Mouse (Mus musculus) intestine, postnatal 0 days (tissue): ENCODE measurements around the gene Fitm2. TPM values are rescaled to one million over a fixed set of nuclear protein-coding genes. Genes with fewer than 3 reads are reported as not detected.

Source experiments
- ATAC-seq: fragments of 200-750 bp; cut with Nextera tagmentation; 2 replicates; pipeline ENCODE4 v1.8.0; 2017; ENCODE audit warnings: mild to moderate bottlenecking, moderate TSS enrichment, moderate library complexity
- H3K27ac ChIP-seq: fragments of 300-500 bp; sonication (generic); 2 replicates; pipeline ENCODE4 v1.5.1; 2014; ENCODE audit warnings: mild to moderate bottlenecking, low read depth, low read length, moderate library complexity
- H3K27me3 ChIP-seq: fragments of 300-500 bp; sonication (generic); replicated peaks from 2 replicates; pipeline ENCODE4 v1.6.1; 2014; ENCODE audit warnings: low read length, mixed read lengths; ENCODE audit not compliant: control insufficient read depth, insufficient read depth
- H3K36me3 ChIP-seq: fragments of 300-500 bp; sonication (generic); 2 replicates; pipeline ENCODE4 v1.6.1; 2014; ENCODE audit warnings: mild to moderate bottlenecking, moderate library complexity; ENCODE audit not compliant: control insufficient read depth, insufficient read depth
- H3K4me1 ChIP-seq: fragments of 300-500 bp; sonication (generic); replicated peaks from 2 replicates; pipeline ENCODE4 v1.6.1; 2014; ENCODE audit warnings: antibody characterized with exemption, low read length, mixed read lengths; ENCODE audit not compliant: control insufficient read depth, insufficient read depth
- H3K4me2 ChIP-seq: fragments of 300-500 bp; sonication (generic); replicated peaks from 2 replicates; pipeline ENCODE4 v1.6.1; 2014; ENCODE audit warnings: low read depth, mild to moderate bottlenecking, moderate library complexity
- H3K4me3 ChIP-seq: fragments of 300-500 bp; sonication (generic); 2 replicates; pipeline ENCODE4 v1.5.1; 2014; ENCODE audit warnings: low read depth, low read length
- H3K9ac ChIP-seq: fragments of 300-500 bp; sonication (generic); 2 replicates; pipeline ENCODE4 v1.6.1; 2014; ENCODE audit warnings: mild to moderate bottlenecking, low read depth, low read length
- H3K9me3 ChIP-seq: fragments of 300-500 bp; sonication (generic); 2 replicates; pipeline ENCODE4 v1.6.1; 2016; ENCODE audit warnings: mixed run types; ENCODE audit not compliant: control insufficient read depth
- CTCF ChIP-seq: sonication (generic); IDR thresholded peaks from 2 replicates; pipeline ENCODE4 v1.5.1; 2016; ENCODE audit warnings: low read depth, mild to moderate bottlenecking, control low read depth, antibody characterized with exemption, moderate library complexity
- WGBS: fragments of 180-500 bp; shearing (Covaris S2); extraction: QIAGEN DNeasy Blood & Tissue Kit; methylation state at CpG from one replicate; pipeline ENCODE4 v1.1.7; 2014; 5-methylcytosine and 5-hydroxymethylcytosine counted together
- polyA plus RNA-seq: library from polyadenylated mRNA; unstranded; fragments of >200 nt; fragmentation: Nextera tagmentation; extraction: Ambion mirVana; gene quantifications from 2 replicates; pipeline ENCODE4 v1.2.1, GENCODE M21; 2015

Fitm2 gene
- polyA plus RNA-seq, 1 experiment from 2014 or later = 5.3 TPM

DNA sequence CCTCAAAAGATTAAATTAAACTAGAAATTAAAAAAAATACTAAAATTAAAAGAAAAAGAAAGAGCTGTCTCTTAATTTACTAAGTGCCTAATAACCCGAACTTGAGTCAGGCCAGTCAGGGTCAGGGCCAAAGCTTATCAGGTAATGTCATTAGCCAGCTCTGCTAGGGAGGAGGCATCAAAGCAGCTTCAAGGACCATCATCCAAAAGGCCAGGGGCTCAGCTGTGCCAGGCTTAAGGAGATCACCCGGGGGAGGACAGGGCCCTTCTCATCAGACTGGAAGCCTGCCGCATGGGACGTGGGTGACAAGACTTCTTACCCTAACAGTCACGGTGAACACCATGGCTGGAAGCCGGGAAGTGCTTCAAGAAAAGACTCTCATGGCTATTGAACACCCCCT is 4.8 kb downstream of the Fitm2 start:
- peaks cover 25% of the 10 kb centered on the region; the same call in 1 of the 2 replicates for H3K36me3 ChIP-seq
- no peak overlapping the region for H3K4me2 ChIP-seq
- no peaks in the 10 kb centered on the region for H3K4me1 ChIP-seq
- H3K9me3 ChIP-seq = no peaks in the 10 kb centered on the region
- H3K27ac ChIP-seq = no peak overlapping the region
- no peaks in the 10 kb centered on the region for H3K27me3 ChIP-seq
- ATAC-seq = no peak
- no peak overlapping the region for H3K4me3 ChIP-seq
- no peak for TF ChIP-seq CTCF
- H3K9ac ChIP-seq = no peak overlapping the region
- WGBS = 94% methylated on average over 6 of the region's 6 CpGs

DNA sequence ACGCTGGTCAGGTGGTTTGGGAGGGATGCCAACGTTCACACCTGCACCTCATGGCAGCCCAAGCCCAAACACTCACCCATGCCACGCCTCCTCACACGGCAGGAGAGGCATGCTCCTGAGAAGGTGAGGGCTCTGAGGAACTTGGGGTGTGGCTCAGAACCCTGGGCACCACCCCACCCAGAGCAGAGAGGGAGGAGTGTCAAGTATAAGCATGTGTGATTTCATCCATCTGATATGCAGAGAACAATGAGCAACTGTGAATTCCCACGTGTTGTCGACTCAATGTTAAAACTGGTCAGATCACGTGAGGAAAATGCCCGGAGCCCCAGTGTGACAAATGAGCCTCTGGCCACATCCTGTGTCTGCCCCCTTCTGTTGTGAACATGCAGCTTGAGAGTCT is 5.7 kb downstream of the Fitm2 start:
- no peak overlapping the region for H3K4me3 ChIP-seq
- H3K36me3 ChIP-seq = peaks cover 25% of the 10 kb centered on the region; the same call in 1 of the 2 replicates
- H3K9me3 ChIP-seq = no peaks in the 10 kb centered on the region
- TF ChIP-seq CTCF = no peak
- no peak for ATAC-seq
- H3K9ac ChIP-seq = no peak overlapping the region
- no peak overlapping the region for H3K4me2 ChIP-seq
- H3K27ac ChIP-seq = no peak overlapping the region
- H3K4me1 ChIP-seq = no peaks in the 10 kb centered on the region
- no peaks in the 10 kb centered on the region for H3K27me3 ChIP-seq
- WGBS = 42% methylated on average over 8 of the region's 8 CpGs

- H3K36me3 ChIP-seq = peaks cover 22% of the 10 kb centered on the region; the same call in 1 of the 2 replicates
- no peak overlapping the region for H3K4me2 ChIP-seq
- no peak for TF ChIP-seq CTCF
- no peak for ATAC-seq
- WGBS = 66% methylated on average over 6 of the region's 6 CpGs
- no peaks in the 10 kb centered on the region for H3K4me1 ChIP-seq
- H3K27ac ChIP-seq = no peak overlapping the region
- H3K27me3 ChIP-seq = no peaks in the 10 kb centered on the region
- no peaks in the 10 kb centered on the region for H3K9me3 ChIP-seq
- H3K4me3 ChIP-seq = no peak overlapping the region
- no peak overlapping the region for H3K9ac ChIP-seq
Measured at GRCm38 (mm10) chr2:163464562-163464961, 7.9 kb downstream of the Fitm2 start.

DNA sequence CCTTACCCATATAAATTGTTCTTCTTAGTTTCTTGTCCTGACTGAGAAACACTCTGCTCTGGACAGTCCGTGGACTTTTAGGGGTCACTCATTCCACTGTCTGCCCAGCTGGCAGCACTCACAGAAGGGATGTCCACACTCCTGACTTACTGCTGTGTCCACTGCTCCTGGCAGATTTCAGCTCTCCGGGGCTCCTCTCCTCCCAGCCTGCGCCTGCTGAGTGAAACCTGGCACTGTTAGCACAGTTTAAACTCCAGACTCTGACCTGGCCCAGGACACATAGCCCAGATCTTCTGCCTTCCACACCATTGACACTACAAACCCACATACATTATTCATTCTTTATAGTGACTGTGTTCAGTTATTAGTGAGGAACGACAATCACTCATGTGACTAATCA is 8.4 kb downstream of the Fitm2 start:
- H3K4me1 ChIP-seq = no peaks in the 10 kb centered on the region
- H3K4me3 ChIP-seq = no peak overlapping the region
- ATAC-seq = no peak
- no peak overlapping the region for H3K4me2 ChIP-seq
- WGBS = 74% methylated on average over 4 of the region's 4 CpGs
- no peak overlapping the region for H3K27ac ChIP-seq
- H3K9me3 ChIP-seq = no peaks in the 10 kb centered on the region
- peaks cover 5% of the 10 kb centered on the region; the same call in 1 of the 2 replicates for H3K27me3 ChIP-seq
- H3K36me3 ChIP-seq = peaks cover 16% of the 10 kb centered on the region; the same call in 1 of the 2 replicates
- no peak overlapping the region for H3K9ac ChIP-seq
- no peak for TF ChIP-seq CTCF

GRCm38 (mm10) chr2:163463251-163463769 is 9.1 kb downstream of the Fitm2 start:
- TF ChIP-seq CTCF = no peak

GRCm38 (mm10) chr2:163462801-163463200 is 9.6 kb downstream of the Fitm2 start:
- Histone ChIP-seq H3K9me3 (no peaks in the 10 kb centered on the region), H3K27ac (no peak overlapping the region), H3K36me3 (peaks cover 9% of the 10 kb centered on the region; the same call in 1 of the 2 replicates), H3K4me3 (no peak overlapping the region), H3K4me2 (no peak overlapping the region), H3K9ac (no peak overlapping the region), H3K27me3 (peaks cover 12% of the 10 kb centered on the region; the same call in 1 of the 2 replicates), H3K4me1 (no peaks in the 10 kb centered on the region)
- TF ChIP-seq CTCF = no peak
- WGBS = 64% methylated on average over 11 of the region's 11 CpGs
- ATAC-seq = no peak

More at GRCm38 (mm10) chr2:163463251-163463769, 9.1 kb downstream of the Fitm2 start:
- WGBS = 52% methylated on average over 10 of the region's 10 CpGs
- H3K9me3 ChIP-seq = no peaks in the 10 kb centered on the region
- H3K36me3 ChIP-seq = peaks cover 14% of the 10 kb centered on the region; the same call in 1 of the 2 replicates
- ATAC-seq = no peak
- H3K27me3 ChIP-seq = peaks cover 11% of the 10 kb centered on the region; the same call in 1 of the 2 replicates
- H3K4me3 ChIP-seq = no peak overlapping the region
- no peak overlapping the region for H3K9ac ChIP-seq
- H3K27ac ChIP-seq = no peak overlapping the region
- no peaks in the 10 kb centered on the region for H3K4me1 ChIP-seq
- no peak overlapping the region for H3K4me2 ChIP-seq
